Mouse (Mus musculus) embryonic stem cell, embryonic (primary cell): ENCODE results near the gene Ttll13.

ENCODE experiments used
- CTCF ChIA-PET, 4 experiments: fragments of 300-600 bp in 2 of 4; fragments of 350-600 bp in 2 of 4; sonication (Branson Sonifier 250); formaldehyde crosslinking; loops; one replicate each; lab custom pipeline; 2022; ENCODE audit warnings: inconsistent platforms in 2 of 4; lab: Charles Lee
- POLR2A ChIA-PET, 4 experiments: fragments of 300-600 bp in 2 of 4; fragments of 350-600 bp in 2 of 4; sonication (Branson Sonifier 250); formaldehyde crosslinking; loops; one replicate each; lab custom pipeline; 2022; ENCODE audit warnings: antibody characterized with exemption in 4 of 4, inconsistent platforms in 1 of 4; lab: Charles Lee

Ttll13 gene

DNA sequence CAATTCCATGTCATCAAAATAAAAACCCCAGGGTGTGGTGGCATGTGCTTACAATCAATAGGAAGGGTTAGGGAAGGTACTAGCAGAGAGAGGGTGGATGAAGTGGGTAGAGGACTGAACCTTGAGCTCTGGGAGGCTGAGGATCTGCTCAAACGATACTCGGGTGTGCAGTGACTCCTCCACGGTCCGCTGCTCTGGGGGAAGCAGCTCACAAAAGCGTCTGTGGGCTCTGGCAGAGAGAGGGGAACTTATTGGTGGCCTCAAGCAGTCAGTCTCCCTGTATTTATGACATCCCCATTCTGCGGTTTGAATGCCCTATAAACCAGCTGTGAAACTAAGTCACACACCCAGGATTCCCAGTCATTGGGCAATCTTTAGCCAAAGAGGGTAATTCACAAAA, 16.0 kb upstream of the Ttll13 start:
- ChIA-PET POLR2A (interaction anchor here in 3 of 4 experiments (0.7 to 7.0 kb wide), 14 partner anchors 9 to 86 kb away, joined by 3 to 61 read pairs (median 4); partner anchors contain the start of gene Ttll13 (in 1 of the 3)), CTCF (interaction anchor here in 2 of 4 experiments (1.2 to 1.5 kb wide), 3 partner anchors 15 to 21 kb away, joined by 3 read pairs; partner anchors contain the start of gene Ttll13 (in 1 of the 2))

GRCm38 (mm10) chr7:80231971-80232488, 14.1 kb upstream of the Ttll13 start:
- ChIA-PET POLR2A (interaction anchor here (0.6 to 7.0 kb wide), 98 partner anchors 8 to 514 kb away, joined by 3 to 61 read pairs (median 5); partner anchors contain the start of genes Ttll13 (in 4 of the 4), Idh2 (in 3 of the 4), Ngrn (in 3 of the 4) and Prc1 (in 2 of the 4)), CTCF (interaction anchor here (0.6 to 2.0 kb wide), 20 partner anchors 14 to 714 kb away, joined by 3 to 11 read pairs (median 4); partner anchors contain the start of genes Hddc3 (in 1 of the 4), Ngrn (in 1 of the 4) and Ttll13 (in 1 of the 4))

DNA sequence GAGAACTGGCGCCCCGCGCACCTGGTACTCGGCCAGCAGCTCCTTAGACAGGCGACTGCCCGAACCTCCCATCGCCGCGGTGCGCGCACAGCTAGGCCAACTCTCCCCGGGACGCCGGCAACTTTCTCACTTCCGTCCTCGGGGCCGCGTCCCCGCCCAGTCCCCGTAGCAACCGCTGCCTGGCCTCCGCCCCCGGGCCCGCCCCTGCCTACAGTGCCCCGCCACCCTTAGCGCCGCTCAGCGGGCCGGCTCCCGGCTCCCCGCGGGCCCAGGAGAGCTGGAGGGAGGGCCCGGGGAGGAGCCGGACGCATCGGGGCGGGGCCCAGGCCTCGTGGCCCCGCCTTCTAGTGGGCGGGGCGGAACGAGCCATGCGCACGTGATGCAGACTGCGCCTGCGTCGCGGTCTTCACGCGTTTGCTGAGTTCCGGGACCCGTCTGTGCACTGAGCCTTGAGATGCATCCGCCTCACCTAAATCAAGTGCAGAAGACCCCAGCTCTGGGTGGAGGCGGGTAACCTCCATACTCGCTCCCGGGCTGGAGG, 13.6 kb upstream of the Ttll13 start, which contains the start of the genes Cib1 and Gdpgp1:
TSS of gene Cib1 (minus strand) at position 325 of the 541 bp plus-strand sequence.
TSS of gene Gdpgp1 (plus strand) at position 377 of the 541 bp plus-strand sequence.
- ChIA-PET CTCF (interaction anchor here in 3 of 4 experiments (0.7 to 2.0 kb wide), 21 partner anchors 13 to 154 kb away, joined by 3 to 14 read pairs (median 4); partner anchors contain the start of genes Hddc3 (in 1 of the 3), Ngrn (in 1 of the 3) and Ttll13 (in 1 of the 3)), POLR2A (interaction anchor here (0.6 to 7.0 kb wide), 106 partner anchors 7 to 514 kb away, joined by 3 to 61 read pairs (median 5); partner anchors contain the start of genes Ngrn (in 4 of the 4), Idh2 (in 3 of the 4), Ttll13 (in 3 of the 4) and Rccd1 (in 2 of the 4))

DNA sequence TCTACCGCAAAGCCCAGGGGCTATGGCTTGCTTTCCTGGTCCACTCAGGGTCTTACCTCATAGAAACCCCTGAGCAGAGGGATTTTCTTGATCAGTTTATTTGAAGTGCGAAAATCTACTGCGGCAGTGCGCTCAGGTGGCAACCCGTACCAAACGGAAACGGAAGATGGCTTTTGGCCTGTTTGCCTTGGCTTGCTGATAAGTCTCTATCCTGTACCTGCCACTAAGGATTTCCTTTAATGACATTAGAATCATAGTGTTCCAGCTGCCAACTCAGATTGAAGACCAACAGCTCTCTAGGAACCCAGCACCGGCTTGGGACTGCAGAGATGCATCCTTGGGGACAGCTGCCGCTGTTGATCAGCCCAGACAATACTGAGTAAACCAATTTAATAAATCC, 12.4 kb upstream of the Ttll13 start:
- POLR2A ChIA-PET, result interaction anchor here (0.7 to 7.0 kb wide), 46 partner anchors 8 to 321 kb away, joined by 3 to 61 read pairs (median 7); partner anchors contain the start of genes Ngrn (in 4 of the 4), Ttll13 (in 3 of the 4), Blm (in 1 of the 4) and Prc1 (in 1 of the 4)

DNA sequence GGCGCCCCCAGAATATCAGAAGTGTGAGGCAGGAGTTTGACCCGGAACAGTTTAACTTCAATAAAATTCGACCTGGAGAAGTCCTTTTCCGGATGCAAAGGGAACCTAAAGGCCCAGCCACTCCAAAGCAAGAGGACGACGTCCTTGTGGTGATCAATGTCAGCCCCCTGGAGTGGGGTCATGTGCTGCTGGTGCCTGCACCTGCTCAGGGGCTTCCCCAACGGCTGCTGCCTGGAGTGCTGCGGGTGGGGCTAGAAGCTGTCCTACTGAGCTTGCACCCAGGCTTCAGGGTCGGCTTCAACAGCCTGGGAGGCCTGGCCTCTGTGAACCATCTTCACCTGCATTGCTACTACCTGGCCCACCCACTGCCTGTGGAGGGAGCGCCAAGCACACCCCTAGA, 7.6 kb upstream of the Ttll13 start:
- CTCF ChIA-PET, result interaction anchor here in 2 of 4 experiments (0.5 to 1.6 kb wide), 6 partner anchors 17 to 87 kb away, joined by 3 to 5 read pairs (median 3); no protein-coding TSS in a partner anchor

More for the DNA sequence above, 12.4 kb upstream of the Ttll13 start:
- CTCF ChIA-PET, result interaction anchor here in 3 of 4 experiments (0.6 to 2.0 kb wide), 6 partner anchors 17 to 92 kb away, joined by 3 to 8 read pairs (median 4); partner anchors contain the start of gene Rccd1 (in 1 of the 3)

DNA sequence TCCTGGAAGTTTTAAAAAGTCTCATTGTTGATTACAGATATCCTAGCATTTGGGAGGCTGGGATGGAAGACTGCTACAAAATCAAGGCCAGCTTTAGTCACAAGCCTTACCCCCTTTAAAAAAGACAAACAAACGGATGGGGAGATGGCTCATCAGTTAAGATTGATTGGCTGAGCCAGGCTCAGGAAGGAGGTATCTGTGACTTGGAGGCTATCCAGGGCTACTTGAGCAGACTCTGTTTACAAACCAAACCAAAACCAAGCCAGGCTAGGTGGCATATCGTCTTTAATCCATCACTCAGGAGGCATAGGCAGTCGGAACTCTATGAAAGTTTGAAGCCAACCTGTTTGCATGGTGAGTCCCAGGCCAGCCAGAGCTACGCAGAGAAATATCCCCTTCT, 4.5 kb upstream of the Ttll13 start:
- ChIA-PET POLR2A (interaction anchor here in 3 of 4 experiments (0.6 to 2.9 kb wide), 21 partner anchors 9 to 499 kb away, joined by 3 to 35 read pairs (median 4); partner anchors contain the start of genes Cib1 (in 3 of the 3), Gdpgp1 (in 3 of the 3), Ngrn (in 2 of the 3) and Sema4b (in 1 of the 3)), CTCF (no interaction called here)

More for the DNA sequence above, 7.6 kb upstream of the Ttll13 start:
- POLR2A ChIA-PET, result interaction anchor here in 3 of 4 experiments (0.7 to 3.8 kb wide), 46 partner anchors 8 to 703 kb away, joined by 3 to 15 read pairs (median 4); partner anchors contain the start of genes Ngrn (in 3 of the 3), Ttll13 (in 2 of the 3), Hddc3 (in 1 of the 3) and Rccd1 (in 1 of the 3)

- ChIA-PET POLR2A (interaction anchor here in 1 of 4 experiments (1.7 to 2.1 kb wide), 2 partner anchors 12 to 30 kb away, joined by 3 to 25 read pairs; partner anchors contain the start of genes Cib1 and Gdpgp1), CTCF (interaction anchor here in 1 of 4 experiments (1.6 kb wide), 1 partner anchor 104 kb away, joined by 6 read pairs; no protein-coding TSS in a partner anchor)
Observed at GRCm38 (mm10) chr7:80244851-80245250, 1.3 kb upstream of the Ttll13 start.

- POLR2A ChIA-PET, result interaction anchor here (0.6 to 3.1 kb wide), 52 partner anchors 9 to 755 kb away, joined by 3 to 45 read pairs (median 6); partner anchors contain the start of genes Cib1 (in 3 of the 4), Gdpgp1 (in 3 of the 4), Ngrn (in 3 of the 4) and Rccd1 (in 2 of the 4)
- CTCF ChIA-PET, result interaction anchor here in 3 of 4 experiments (0.8 to 1.8 kb wide), 8 partner anchors 9 to 94 kb away, joined by 3 to 12 read pairs (median 4); partner anchors contain the start of gene Unc45a (in 1 of the 3)
Observed at GRCm38 (mm10) chr7:80246859-80247258, 683 bp downstream of the Ttll13 start.

DNA sequence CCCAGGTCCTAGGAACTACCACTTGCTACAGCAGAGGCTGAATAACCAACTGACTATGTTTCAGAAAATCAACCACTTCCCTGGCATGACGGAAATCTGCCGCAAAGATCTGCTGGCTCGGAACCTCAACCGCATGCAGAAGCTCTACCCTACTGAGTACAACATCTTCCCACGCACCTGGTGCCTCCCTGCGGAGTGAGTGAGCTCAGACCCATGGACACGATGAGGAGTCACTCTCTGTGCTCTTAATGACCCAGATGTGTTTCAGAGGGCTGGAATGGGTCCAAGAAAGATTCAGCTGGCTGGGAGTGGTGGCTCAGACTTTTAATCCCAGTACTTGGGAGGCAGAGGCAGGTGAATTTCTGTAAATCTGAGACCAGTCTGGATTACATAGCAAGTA, 6.3 kb downstream of the Ttll13 start:
- POLR2A ChIA-PET, result interaction anchor here in 3 of 4 experiments (0.6 to 5.0 kb wide), 11 partner anchors 9 to 1053 kb away, joined by 3 to 25 read pairs (median 4); partner anchors contain the start of genes Cib1 (in 3 of the 3), Gdpgp1 (in 2 of the 3) and Ngrn (in 2 of the 3)
- CTCF ChIA-PET, result interaction anchor here in 3 of 4 experiments (0.6 to 1.3 kb wide), 3 partner anchors 9 to 489 kb away, joined by 3 to 11 read pairs (median 3); partner anchors contain the start of gene Ngrn (in 1 of the 3)

- POLR2A ChIA-PET, result interaction anchor here in 2 of 4 experiments (0.6 to 5.0 kb wide), 10 partner anchors 8 to 101 kb away, joined by 3 to 25 read pairs (median 4); partner anchors contain the start of genes Cib1 (in 2 of the 2), Ngrn (in 2 of the 2) and Gdpgp1 (in 1 of the 2)
- CTCF ChIA-PET, result interaction anchor here in 3 of 4 experiments (0.6 to 1.3 kb wide), 3 partner anchors 8 to 488 kb away, joined by 3 to 11 read pairs (median 3); partner anchors contain the start of gene Ngrn (in 1 of the 3)
Observed at GRCm38 (mm10) chr7:80252886-80253285, 6.7 kb downstream of the Ttll13 start.

DNA sequence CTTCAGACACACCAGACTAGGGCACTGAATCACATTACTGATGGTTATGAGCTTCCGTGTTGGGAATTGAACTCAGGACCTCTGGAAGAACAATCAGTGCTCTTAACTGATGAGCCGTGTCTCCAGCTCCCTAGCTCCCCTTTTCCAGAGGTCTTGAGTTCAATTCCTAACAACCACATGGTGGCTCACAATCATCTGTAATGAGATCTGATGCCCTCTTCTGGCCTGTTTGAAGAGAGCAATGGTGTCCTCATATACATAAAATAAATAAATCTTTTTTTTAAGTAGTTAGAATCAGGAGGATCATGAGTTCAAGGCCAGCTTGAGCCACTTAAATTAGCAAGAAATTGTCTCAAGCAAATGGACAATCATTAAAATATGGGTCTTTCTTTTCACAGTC, 9.8 kb downstream of the Ttll13 start:
- ChIA-PET POLR2A (interaction anchor here (0.6 to 7.1 kb wide), 39 partner anchors 8 to 142 kb away, joined by 3 to 30 read pairs (median 4); partner anchors contain the start of genes Ttll13 (in 4 of the 4), Cib1 (in 2 of the 4), Gdpgp1 (in 2 of the 4) and Idh2 (in 1 of the 4)), CTCF (interaction anchor here in 3 of 4 experiments (0.6 to 2.5 kb wide), 25 partner anchors 8 to 371 kb away, joined by 3 to 12 read pairs (median 4); partner anchors contain the start of genes Ttll13 (in 2 of the 3), Blm (in 1 of the 3), Cib1 (in 1 of the 3) and Gdpgp1 (in 1 of the 3))

- ChIA-PET POLR2A (interaction anchor here in 3 of 4 experiments (0.8 to 7.1 kb wide), 30 partner anchors 8 to 545 kb away, joined by 3 to 30 read pairs (median 5); partner anchors contain the start of genes Cib1 (in 3 of the 3), Gdpgp1 (in 3 of the 3), Ttll13 (in 2 of the 3) and Idh2 (in 1 of the 3)), CTCF (interaction anchor here in 1 of 4 experiments (1.4 kb wide), 1 partner anchor 12 kb away, joined by 4 read pairs; the partner anchor contains the start of gene Ttll13)
Observed at GRCm38 (mm10) chr7:80257706-80258105, 11.5 kb downstream of the Ttll13 start.

GRCm38 (mm10) chr7:80260625-80261371, 14.6 kb downstream of the Ttll13 start, which contains the start of gene Ngrn:
TSS of gene Ngrn (plus strand) at chr7:80261215.
- POLR2A ChIA-PET, result interaction anchor here (0.6 to 7.1 kb wide), 83 partner anchors 8 to 468 kb away, joined by 3 to 32 read pairs (median 5); partner anchors contain the start of genes Cib1 (in 4 of the 4), Gdpgp1 (in 4 of the 4), Rccd1 (in 3 of the 4) and Ttll13 (in 3 of the 4)
- CTCF ChIA-PET, result interaction anchor here in 3 of 4 experiments (0.5 to 1.5 kb wide), 15 partner anchors 8 to 138 kb away, joined by 3 to 6 read pairs (median 4); partner anchors contain the start of genes Cib1 (in 2 of the 3), Gdpgp1 (in 2 of the 3), Hddc3 (in 1 of the 3) and Ttll13 (in 1 of the 3)

DNA sequence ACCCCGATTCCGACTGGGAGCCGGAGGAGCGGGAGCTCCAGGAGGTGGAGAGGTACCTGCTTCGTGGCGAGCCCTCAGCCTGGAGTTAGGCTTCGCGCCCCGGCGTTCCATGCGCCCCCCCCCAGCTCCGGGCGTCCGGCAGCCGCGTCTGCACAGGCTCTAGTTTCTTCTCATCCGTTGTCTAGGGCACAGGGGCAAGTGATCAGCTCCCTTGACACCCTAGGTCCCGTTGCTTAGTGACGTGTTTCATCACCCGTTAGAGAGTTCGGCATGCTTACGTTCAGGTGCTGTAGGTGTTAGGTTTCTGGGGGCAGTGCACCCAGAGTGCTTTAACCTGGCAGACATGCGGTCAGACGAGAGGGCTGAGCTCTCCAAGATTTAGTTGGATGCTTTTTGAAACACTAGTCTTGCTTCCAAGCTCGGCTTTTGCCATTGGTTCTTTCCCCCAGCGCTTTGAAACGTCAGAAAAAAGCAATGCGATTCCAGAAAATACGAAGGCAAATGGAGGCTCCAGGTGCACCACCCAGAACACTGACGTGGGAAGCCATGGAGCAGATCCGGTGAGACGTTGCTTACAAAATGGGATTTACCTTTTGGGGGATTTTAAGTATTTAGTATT, 15.3 kb downstream of the Ttll13 start:
- ChIA-PET POLR2A (interaction anchor here (0.6 to 7.1 kb wide), 83 partner anchors 8 to 469 kb away, joined by 3 to 32 read pairs (median 5); partner anchors contain the start of genes Cib1 (in 4 of the 4), Gdpgp1 (in 4 of the 4), Rccd1 (in 3 of the 4) and Ttll13 (in 3 of the 4)), CTCF (interaction anchor here in 3 of 4 experiments (0.6 to 1.5 kb wide), 12 partner anchors 9 to 495 kb away, joined by 3 to 7 read pairs (median 4); partner anchors contain the start of genes Cib1 (in 1 of the 3), Gdpgp1 (in 1 of the 3), Hddc3 (in 1 of the 3) and Ttll13 (in 1 of the 3))
